Mouse (Mus musculus) G1E (cell line): ENCODE measurements at regions not wholly inside any gene's neighbourhood (a gene's known extent, or its start where the extent isn't known, plus 50 kb on each side); places are given as distances from the start of the nearest gene placed in this dataset.

Source experiments
- ATAC-seq: 2 replicates; pipeline ENCODE4 v1.8.0; 2016; ENCODE audit warnings: mild to moderate bottlenecking; ENCODE audit not compliant: insufficient number of reproducible peaks, poor library complexity, low FRiP score, severe bottlenecking; ENCODE audit errors: extremely low read depth
- DNase-seq: peaks from one replicate; pipeline ENCODE4 v3.0.0; 2012; ENCODE audit warnings: low spot score
- H3K27me3 ChIP-seq: 2 replicates; pipeline ENCODE4 v1.6.1; 2012; ENCODE audit warnings: mild to moderate bottlenecking, low read length, inconsistent platforms; ENCODE audit not compliant: insufficient read depth
- H3K36me3 ChIP-seq: replicated peaks from 2 replicates; pipeline ENCODE3; 2012; ENCODE audit warnings: mild to moderate bottlenecking, inconsistent platforms
- H3K4me1 ChIP-seq: 2 replicates; pipeline ENCODE4 v1.6.1; 2012; ENCODE audit warnings: low read depth, low read length, inconsistent platforms, mixed read lengths; ENCODE audit not compliant: insufficient read depth
- H3K4me3 ChIP-seq: 2 replicates; pipeline ENCODE4 v1.5.1; 2012; ENCODE audit warnings: low read depth, mild to moderate bottlenecking, inconsistent platforms, low read length, moderate library complexity, mixed read lengths
- H3K9me3 ChIP-seq: replicated peaks from 2 replicates; pipeline ENCODE4 v1.6.1; 2012; ENCODE audit warnings: inconsistent platforms
- CTCF ChIP-seq: IDR thresholded peaks from 2 replicates; pipeline ENCODE4 v1.5.1; 2012; ENCODE audit warnings: low read depth, low read length, inconsistent platforms, mixed read lengths
- GATA1 ChIP-seq: IDR thresholded peaks from 2 replicates; pipeline ENCODE4 v1.6.1; 2012; ENCODE audit warnings: borderline replicate concordance, low read length, inconsistent platforms, mixed read lengths
- GATA2 ChIP-seq: IDR thresholded peaks from 2 replicates; pipeline ENCODE4 v1.6.1; 2012; ENCODE audit warnings: low read depth, low read length, inconsistent platforms, borderline replicate concordance
- POLR2AphosphoS5 ChIP-seq: IDR thresholded peaks from 2 replicates; pipeline ENCODE4 v1.6.1; 2012; ENCODE audit warnings: low read depth, low read length, inconsistent platforms; ENCODE audit not compliant: insufficient replicate concordance
- TAL1 ChIP-seq: conservative IDR thresholded peaks from 2 replicates; pipeline ENCODE4 v1.6.1; 2012; ENCODE audit warnings: low read depth, low read length, inconsistent platforms, mixed read lengths

DNA sequence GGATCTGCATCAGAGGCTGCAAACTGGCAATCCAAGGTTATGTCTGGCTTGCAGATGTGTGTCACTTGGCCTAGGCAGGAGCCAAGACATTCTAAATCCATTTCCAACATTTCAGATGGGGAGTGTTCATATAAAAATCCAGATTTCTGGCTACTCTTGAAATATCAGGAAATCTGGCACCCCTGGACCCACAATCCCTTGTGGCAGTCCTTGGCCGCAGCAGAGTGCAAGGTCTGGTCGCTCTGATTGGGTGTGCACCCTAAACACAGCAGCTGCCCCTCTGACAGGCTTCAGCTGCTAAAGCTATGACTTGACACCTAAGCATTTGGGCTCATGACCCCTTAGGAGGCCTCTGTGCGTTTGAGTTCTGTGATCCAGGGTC lies 83.7 kb downstream of the E030025P04Rik start:
- ATAC-seq = no peak

DNA sequence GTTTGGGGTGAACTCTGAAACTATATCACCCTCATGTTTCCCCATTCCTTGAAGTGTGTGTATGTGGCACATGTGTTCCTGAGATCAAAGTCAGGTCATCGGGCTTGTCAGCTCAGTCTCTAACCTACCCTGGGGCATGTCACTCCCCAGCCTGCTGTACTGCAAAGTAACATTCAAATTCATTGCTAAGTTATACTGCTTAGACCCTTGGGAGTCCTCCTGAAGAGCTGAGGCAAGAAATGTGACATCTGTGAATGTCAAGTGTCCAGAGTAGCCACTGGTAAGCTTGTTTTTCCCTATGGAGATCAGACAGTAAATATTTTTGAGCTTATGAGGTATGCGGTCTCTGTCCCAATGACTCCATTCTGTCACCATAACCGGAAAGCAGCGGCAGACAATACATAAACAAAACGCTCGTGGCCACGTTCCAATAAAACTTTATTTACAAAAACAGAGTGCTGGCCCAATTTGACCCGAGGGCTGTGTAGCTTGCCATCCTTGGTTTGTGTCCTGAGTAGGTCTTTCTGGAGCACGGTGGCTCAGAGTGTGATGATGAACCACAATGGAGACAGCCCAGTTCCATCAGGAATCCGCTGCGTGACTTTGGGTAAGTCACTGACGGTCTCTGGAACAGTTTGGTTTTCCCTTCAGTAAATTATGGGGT lies 84.2 kb downstream of the E030025P04Rik start:
- no peak for ATAC-seq
- Histone ChIP-seq H3K4me3 (no peak overlapping the region), H3K36me3 (no peaks in the 10 kb centered on the region), H3K4me1 (no peaks in the 10 kb centered on the region), H3K27me3 (no peaks in the 10 kb centered on the region), H3K9me3 (peaks cover 42% of the 10 kb centered on the region)
- TF ChIP-seq TAL1 (no peak), POLR2AphosphoS5 (no peak), CTCF (no peak), GATA1 (no peak), GATA2 (no peak)
- DNase-seq = no peak

More for the DNA sequence above, 83.7 kb downstream of the E030025P04Rik start:
- H3K4me3 ChIP-seq = no peak overlapping the region
- peaks cover 44% of the 10 kb centered on the region for H3K9me3 ChIP-seq
- H3K4me1 ChIP-seq = no peaks in the 10 kb centered on the region
- H3K27me3 ChIP-seq = no peaks in the 10 kb centered on the region
- TF ChIP-seq GATA1 (no peak), TAL1 (no peak), CTCF (no peak), POLR2AphosphoS5 (no peak), GATA2 (no peak)
- no peak for DNase-seq
- H3K36me3 ChIP-seq = no peaks in the 10 kb centered on the region

DNA sequence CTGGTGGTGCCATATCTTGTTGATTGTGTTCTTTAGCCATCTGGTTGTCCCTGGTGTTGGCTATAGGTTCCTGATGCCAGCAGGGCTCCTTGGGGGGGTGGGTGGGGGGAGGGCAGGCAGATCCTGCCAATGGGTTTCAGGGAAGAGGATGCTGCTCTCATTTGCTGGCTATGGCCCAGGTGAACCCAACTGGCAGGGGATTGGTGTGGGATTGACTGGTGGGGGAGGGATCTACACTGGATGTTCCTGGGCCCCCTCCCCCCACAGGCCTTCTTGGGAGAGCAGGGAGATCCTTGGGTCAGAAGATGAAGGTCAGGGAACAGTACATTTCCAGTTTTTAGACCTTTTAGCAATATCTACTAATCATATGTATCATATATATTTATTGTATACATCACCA lies 86.1 kb downstream of the E030025P04Rik start:
- Histone ChIP-seq H3K36me3 (no peaks in the 10 kb centered on the region), H3K27me3 (no peaks in the 10 kb centered on the region), H3K4me1 (no peaks in the 10 kb centered on the region), H3K4me3 (no peak overlapping the region), H3K9me3 (peaks cover 31% of the 10 kb centered on the region)
- ATAC-seq = no peak
- TF ChIP-seq CTCF = no peak
- no peak for TF ChIP-seq GATA1
- TF ChIP-seq GATA2 = no peak
- no peak for TF ChIP-seq POLR2AphosphoS5
- no peak for TF ChIP-seq TAL1
- no peak for DNase-seq

DNA sequence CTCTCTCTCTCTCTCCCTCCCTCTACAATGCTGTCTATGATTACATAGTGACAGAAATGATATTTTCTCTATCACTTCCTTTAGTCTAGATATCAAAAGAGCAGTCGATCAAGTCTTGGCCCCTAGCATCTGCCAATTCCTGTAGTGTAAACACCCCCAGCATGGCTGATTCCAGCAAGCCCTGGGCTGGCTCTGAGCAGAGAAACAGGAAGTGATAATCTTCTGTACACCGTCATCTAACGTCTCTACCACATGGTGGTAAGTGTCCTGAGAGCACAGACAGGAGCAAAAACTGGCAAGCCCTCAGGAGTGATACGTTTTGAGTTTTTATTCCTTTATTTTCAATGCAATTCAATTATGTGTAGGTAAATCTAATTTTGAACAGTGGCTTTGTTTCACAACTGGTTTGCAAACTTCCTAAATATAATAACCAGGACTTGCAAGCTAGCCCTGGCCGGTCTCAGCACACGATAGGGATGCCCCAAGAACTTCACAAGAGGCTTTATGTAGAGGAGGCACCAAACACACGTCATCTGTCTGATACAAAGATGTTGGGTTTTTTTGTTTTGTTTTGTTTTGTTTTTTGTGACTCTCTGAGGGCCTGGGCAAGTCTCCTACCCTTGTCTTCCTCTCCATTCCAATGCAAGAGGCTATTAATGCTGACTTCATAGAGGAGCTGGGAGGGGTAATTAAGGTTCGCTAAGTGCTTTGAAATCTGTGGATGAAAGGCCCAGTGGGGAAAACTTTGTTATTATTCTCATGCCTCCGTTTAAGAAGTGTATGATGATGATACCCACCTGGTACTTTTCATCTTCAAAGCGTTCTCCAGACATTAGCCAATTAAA lies 95.7 kb downstream of the E030025P04Rik start:
- no peak overlapping the region for H3K4me3 ChIP-seq
- peaks cover 49% of the 10 kb centered on the region for H3K9me3 ChIP-seq
- H3K4me1 ChIP-seq = no peaks in the 10 kb centered on the region
- H3K36me3 ChIP-seq = no peaks in the 10 kb centered on the region
- H3K27me3 ChIP-seq = no peaks in the 10 kb centered on the region
- no peak for ATAC-seq
- TF ChIP-seq GATA2 (no peak), GATA1 (no peak), TAL1 (no peak), CTCF (no peak), POLR2AphosphoS5 (no peak)
- no peak for DNase-seq

DNA sequence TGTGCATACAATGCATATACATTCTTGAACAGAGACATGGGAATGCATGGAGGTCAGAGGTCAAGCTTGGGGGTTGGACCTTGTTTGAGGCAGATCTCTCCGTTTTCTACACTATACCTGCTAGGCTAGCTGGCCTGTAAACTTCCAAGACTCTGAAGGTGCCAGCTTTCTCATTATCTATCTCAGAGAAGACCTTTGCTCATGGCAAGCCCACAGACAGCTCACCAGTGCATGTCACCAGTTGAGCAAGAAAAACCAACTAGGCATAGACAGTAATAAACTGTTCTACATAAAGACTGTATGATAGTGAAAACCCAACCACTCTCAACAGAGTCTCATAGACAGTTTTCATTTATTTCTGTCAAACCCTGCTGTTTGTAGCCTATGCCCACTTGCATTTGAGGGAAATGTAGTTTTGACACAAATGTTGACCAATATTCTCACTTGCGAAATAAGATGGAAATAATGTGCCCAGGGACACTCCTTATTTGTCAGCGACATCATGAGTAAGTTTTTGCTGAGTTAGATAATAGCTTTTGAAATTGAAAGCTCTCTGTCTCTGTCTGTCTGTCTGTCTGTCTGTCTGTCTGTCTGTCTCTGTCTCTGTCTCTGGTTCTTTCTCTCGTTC lies 96.6 kb downstream of the E030025P04Rik start:
- H3K27me3 ChIP-seq = no peaks in the 10 kb centered on the region
- no peak for DNase-seq
- no peak for ATAC-seq

DNA sequence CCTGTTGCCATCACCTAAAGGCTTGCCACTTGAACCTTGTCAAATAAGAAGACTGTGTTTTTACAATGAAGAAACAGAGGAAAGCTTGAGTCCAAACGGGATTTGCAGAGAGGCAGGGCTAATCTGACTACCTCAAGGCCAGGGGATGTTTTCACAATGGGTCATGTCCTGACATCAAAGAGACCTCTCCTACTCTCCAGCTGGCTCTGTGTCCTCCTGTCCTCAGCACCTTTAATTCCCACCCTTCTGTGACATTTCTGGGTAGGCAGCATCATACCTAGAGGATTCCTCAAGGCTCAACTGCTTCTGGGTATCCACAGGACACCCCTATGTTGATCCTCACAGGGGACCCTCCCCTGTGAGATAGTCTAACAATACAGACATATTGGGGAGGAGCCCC lies 97.7 kb downstream of the E030025P04Rik start:
- TF ChIP-seq POLR2AphosphoS5 (no peak), TAL1 (no peak), CTCF (no peak), GATA2 (no peak), GATA1 (no peak)
- ATAC-seq = no peak
- Histone ChIP-seq H3K27me3 (no peaks in the 10 kb centered on the region), H3K36me3 (no peaks in the 10 kb centered on the region), H3K4me3 (no peak overlapping the region), H3K9me3 (peaks cover 53% of the 10 kb centered on the region), H3K4me1 (no peaks in the 10 kb centered on the region)
- no peak for DNase-seq

More for the DNA sequence above, 96.6 kb downstream of the E030025P04Rik start:
- H3K4me1 ChIP-seq = no peaks in the 10 kb centered on the region
- TF ChIP-seq POLR2AphosphoS5 (no peak), GATA2 (no peak), GATA1 (no peak), CTCF (no peak)
- H3K4me3 ChIP-seq = no peak overlapping the region
- peaks cover 52% of the 10 kb centered on the region for H3K9me3 ChIP-seq
- H3K36me3 ChIP-seq = no peaks in the 10 kb centered on the region
